Mouse (Mus musculus) thymus, postnatal 10 days (tissue): ENCODE measurements around the gene Wasl.

Experiments
- DNase-seq, 2 experiments: peaks; one replicate each; pipeline ENCODE4 v3.0.0; 2021; ENCODE audit warnings: low spot score in 2 of 2

Gene Wasl

GRCm38 (mm10) chr6:24664867-24665458 is at the start of gene Wasl:
Gene Wasl (minus strand): TSS chr6:24665009.
- DNase-seq = peak; percentile 98 to 99

GRCm38 (mm10) chr6:24707499-24707898 is 42.7 kb upstream of the Wasl start:
- no peak for DNase-seq

GRCm38 (mm10) chr6:24707090-24707489 is 42.3 kb upstream of the Wasl start:
- no peak for DNase-seq

- DNase-seq = no peak
Measured at GRCm38 (mm10) chr6:24697216-24697615, 32.4 kb upstream of the Wasl start.

- DNase-seq = no peak
Measured at GRCm38 (mm10) chr6:24696117-24696516, 31.3 kb upstream of the Wasl start.

- no peak for DNase-seq
Measured at GRCm38 (mm10) chr6:24694455-24695410, 29.9 kb upstream of the Wasl start.

- no peak for DNase-seq
Measured at GRCm38 (mm10) chr6:24687871-24688270, 23.1 kb upstream of the Wasl start.

- no peak for DNase-seq
Measured at GRCm38 (mm10) chr6:24683113-24683512, 18.3 kb upstream of the Wasl start.

GRCm38 (mm10) chr6:24667829-24668228 is 3.0 kb upstream of the Wasl start:
- DNase-seq = no peak

- no peak for DNase-seq
Measured at GRCm38 (mm10) chr6:24666248-24666647, 1.4 kb upstream of the Wasl start.

- peak in 1 of 2 experiments; percentile 39 for DNase-seq
Measured at GRCm38 (mm10) chr6:24664133-24664866, 509 bp downstream of the Wasl start.

- peak in 1 of 2 experiments; percentile 7 for DNase-seq
Measured at GRCm38 (mm10) chr6:24663196-24664132, 1.3 kb downstream of the Wasl start.

GRCm38 (mm10) chr6:24662483-24662882 is 2.3 kb downstream of the Wasl start:
- DNase-seq = no peak

- no peak for DNase-seq
Measured at GRCm38 (mm10) chr6:24661879-24662278, 2.9 kb downstream of the Wasl start.

- DNase-seq = no peak
Measured at GRCm38 (mm10) chr6:24657647-24658387, 7.0 kb downstream of the Wasl start.

- peak in 1 of 2 experiments; percentile 9 for DNase-seq
Measured at GRCm38 (mm10) chr6:24656094-24656493, 8.7 kb downstream of the Wasl start.

GRCm38 (mm10) chr6:24651538-24651937 is 13.3 kb downstream of the Wasl start:
- DNase-seq = no peak

GRCm38 (mm10) chr6:24650719-24651118 is 14.1 kb downstream of the Wasl start:
- no peak for DNase-seq

GRCm38 (mm10) chr6:24648403-24648802 is 16.4 kb downstream of the Wasl start:
- DNase-seq = no peak

GRCm38 (mm10) chr6:24647103-24647691 is 17.6 kb downstream of the Wasl start:
- no peak for DNase-seq
